Mouse (Mus musculus): Measurements from ENCODE around the gene Tnfrsf18.

The Tnfrsf18 gene

DNA sequence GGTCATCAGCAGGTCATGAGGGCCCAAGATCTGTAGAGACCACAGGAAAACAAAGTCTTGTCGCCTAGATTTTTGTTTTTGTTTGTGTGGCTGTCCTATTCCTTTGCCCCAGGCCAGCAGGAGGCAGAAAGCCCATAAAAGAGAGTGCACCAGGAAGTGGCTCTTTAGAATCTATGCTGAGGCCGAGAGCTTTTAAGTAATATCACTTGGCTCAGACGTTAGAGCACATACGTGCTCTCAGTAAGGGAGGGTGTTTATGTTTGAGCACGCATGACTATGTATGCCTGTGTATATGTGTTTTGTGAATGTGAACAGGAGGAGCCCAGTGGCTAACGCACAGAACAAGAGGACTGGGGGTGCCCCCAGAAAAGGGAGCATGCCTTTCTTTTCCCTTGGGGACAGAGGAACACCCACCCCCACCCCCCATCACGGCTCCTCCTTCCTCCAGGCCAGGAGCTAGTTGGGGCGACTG lies 51.0 kb downstream of the Tnfrsf18 start:
- DNase-seq (ENCODE audit: low spot score in 2 of 2): no peak

DNA sequence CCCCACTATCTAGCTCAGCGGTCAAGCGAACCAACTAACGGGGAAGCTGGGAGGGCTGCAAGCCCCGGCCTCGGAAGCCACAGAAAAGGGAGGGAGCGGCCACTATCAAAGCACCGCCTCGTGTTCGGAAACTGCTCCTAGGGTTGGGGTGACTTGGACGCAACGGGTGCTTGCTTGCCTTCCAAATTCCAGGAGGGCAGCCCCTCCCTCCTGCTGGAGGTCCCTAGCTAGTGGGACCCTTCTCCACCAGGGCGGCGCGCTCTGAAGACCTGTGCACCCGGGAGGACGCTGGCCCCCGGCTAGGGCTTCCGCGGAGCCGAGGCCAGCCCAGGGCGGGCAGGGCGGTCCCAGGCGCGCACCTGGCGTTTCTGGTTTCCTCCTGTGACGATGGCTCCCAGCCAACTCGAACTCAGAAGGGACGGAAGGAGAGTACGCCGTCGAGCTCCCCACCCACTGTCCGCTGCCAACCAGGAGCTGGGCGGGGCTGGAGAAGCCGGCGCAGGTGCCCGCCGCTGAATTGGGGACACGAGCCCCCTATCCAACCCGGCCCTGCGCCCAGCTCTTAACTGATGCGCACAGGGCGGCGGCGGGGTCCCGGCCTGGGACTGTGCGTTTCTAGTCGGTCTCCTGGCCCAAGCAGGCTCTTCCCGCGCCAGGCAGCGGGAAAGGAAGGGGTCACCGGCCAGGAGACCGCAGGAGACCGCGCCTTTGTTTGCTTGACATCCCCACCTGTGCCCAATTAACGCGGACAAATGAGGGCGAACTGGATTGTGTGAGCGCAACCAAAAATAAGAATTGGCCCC lies 51.7 kb downstream of the Tnfrsf18 start:
- no peak for DNase-seq (ENCODE audit: low spot score in 2 of 2)

Measured in frontal cortex, postnatal 10 days (tissue).